Mouse (Mus musculus): ENCODE results near the gene Sh3bp2. TPM values are rescaled to one million over a fixed set of nuclear protein-coding genes. Genes with fewer than 3 reads are reported as not detected.

Sh3bp2 gene
- total and polyA plus RNA-seq, 2 experiments from 2014 or later, result 1.5 to 8.2 TPM

DNA sequence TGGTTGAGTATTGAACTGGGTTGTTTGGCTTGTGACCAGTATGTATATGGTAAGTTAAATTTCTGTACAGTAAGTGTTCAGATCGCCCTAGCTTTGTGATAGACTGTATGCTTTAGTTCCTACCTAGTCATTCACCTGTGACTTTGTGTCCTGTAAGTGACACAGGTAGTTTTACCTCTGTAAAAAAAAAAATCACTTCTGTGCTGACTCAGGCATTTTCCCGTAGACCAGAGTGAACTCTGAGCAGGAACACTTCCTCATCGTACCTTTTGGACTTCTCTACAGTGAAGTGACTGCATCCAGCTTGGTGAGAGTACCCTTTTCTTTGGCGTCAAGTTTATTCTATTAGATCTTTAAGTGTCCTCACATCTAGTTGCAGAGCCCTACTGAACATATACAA is 84.3 kb downstream of the Sh3bp2 start:
- Histone ChIP-seq H3K4me2 (ENCODE audit: low read depth, low read length) (no peak overlapping the region), H3K27ac (ENCODE audit: low read depth) (no peak overlapping the region), H3K9me3 (replicated peaks; ENCODE audit: control insufficient read depth, low read length) (no peaks in the 10 kb centered on the region), H3K36me3 (replicated peaks; ENCODE audit: control insufficient read depth, insufficient read depth, low read length) (peaks cover 82% of the 10 kb centered on the region), H3K4me3 (ENCODE audit: low read depth, low read length) (no peak overlapping the region), H3K27me3 (ENCODE audit: control insufficient read depth, insufficient read depth, low read length) (no peaks in the 10 kb centered on the region), H3K9ac (replicated peaks; ENCODE audit: low read depth, low read length) (no peak overlapping the region), H3K4me1 (ENCODE audit: control insufficient read depth, insufficient read depth) (no peaks in the 10 kb centered on the region)
- no peak for ATAC-seq (ENCODE audit: insufficient read depth, low read depth)
- TF ChIP-seq EP300 (IDR thresholded peaks at IDR 0.05; ENCODE audit: low read depth) (no peak), CTCF (IDR thresholded peaks at IDR 0.05; ENCODE audit: low read depth) (no peak)
- WGBS, result 88% methylated on average over 4 of the region's 4 CpGs
- DNase-seq (ENCODE audit: low spot score), result no peak

Small RNA genes within 50 kb of the gene (microRNA-seq; reads per million reads assigned to microRNA genes)
- 0.54 reads per million for gene Mir7036b

Other genes with a start within 250 kb of the Sh3bp2 start
- gene Zfyve28, start 237.4 kb upstream of the Sh3bp2 start, total RNA-seq (2014; rRNA removed; ENCODE audit: low replicate concordance), result 0.04 and 0.89 TPM in 2 replicates
- gene Zfyve28, start 237.4 kb upstream of the Sh3bp2 start, polyA plus RNA-seq (2015; fragmentation: Nextera tagmentation; extraction: Ambion mirVana), result 0.16 and 0.19 TPM in 2 replicates
- gene Cfap99, start 237.2 kb upstream of the Sh3bp2 start, total RNA-seq (2014; rRNA removed; ENCODE audit: low replicate concordance), result not detected in 2 replicates
- not detected in 2 replicates for gene Cfap99, start 237.2 kb upstream of the Sh3bp2 start, polyA plus RNA-seq (2015; fragmentation: Nextera tagmentation; extraction: Ambion mirVana)
- gene Rnf4, start 189.5 kb upstream of the Sh3bp2 start, total RNA-seq (2014; rRNA removed; ENCODE audit: low replicate concordance), result 82.5 and 85.8 TPM in 2 replicates
- gene Rnf4, start 189.5 kb upstream of the Sh3bp2 start, polyA plus RNA-seq (2015; fragmentation: Nextera tagmentation; extraction: Ambion mirVana), result 55.3 and 61.1 TPM in 2 replicates
- 31.0 and 44.3 TPM in 2 replicates for gene Fam193a, start 155.9 kb upstream of the Sh3bp2 start, total RNA-seq (2014; rRNA removed; ENCODE audit: low replicate concordance)
- 5.4 TPM in 2 replicates for gene Fam193a, start 155.9 kb upstream of the Sh3bp2 start, polyA plus RNA-seq (2015; fragmentation: Nextera tagmentation; extraction: Ambion mirVana)
- gene Tnip2, start 11.8 kb upstream of the Sh3bp2 start, total RNA-seq (2014; rRNA removed; ENCODE audit: low replicate concordance), result 11.9 and 15.3 TPM in 2 replicates
- gene Tnip2, start 11.8 kb upstream of the Sh3bp2 start, polyA plus RNA-seq (2015; fragmentation: Nextera tagmentation; extraction: Ambion mirVana), result 9.1 and 11.9 TPM in 2 replicates
- 203 and 246 TPM in 2 replicates for gene Add1, start 47.8 kb downstream of the Sh3bp2 start, total RNA-seq (2014; rRNA removed; ENCODE audit: low replicate concordance)
- 100 and 104 TPM in 2 replicates for gene Add1, start 47.8 kb downstream of the Sh3bp2 start, polyA plus RNA-seq (2015; fragmentation: Nextera tagmentation; extraction: Ambion mirVana)
- 31.0 and 45.7 TPM in 2 replicates for gene Mfsd10, start 111.4 kb downstream of the Sh3bp2 start, total RNA-seq (2014; rRNA removed; ENCODE audit: low replicate concordance)
- 29.9 and 30.4 TPM in 2 replicates for gene Mfsd10, start 111.4 kb downstream of the Sh3bp2 start, polyA plus RNA-seq (2015; fragmentation: Nextera tagmentation; extraction: Ambion mirVana)
- 1.2 and 66.6 TPM in 2 replicates for gene Nop14, start 134.3 kb downstream of the Sh3bp2 start, total RNA-seq (2014; rRNA removed; ENCODE audit: low replicate concordance)
- gene Nop14, start 134.3 kb downstream of the Sh3bp2 start, polyA plus RNA-seq (2015; fragmentation: Nextera tagmentation; extraction: Ambion mirVana), result 10.6 and 11.1 TPM in 2 replicates
- gene Grk4, start 134.5 kb downstream of the Sh3bp2 start, total RNA-seq (2014; rRNA removed; ENCODE audit: low replicate concordance), result 2.0 TPM in 1 of 2 replicates, not detected in the other
- gene Grk4, start 134.5 kb downstream of the Sh3bp2 start, polyA plus RNA-seq (2015; fragmentation: Nextera tagmentation; extraction: Ambion mirVana), result 1.4 and 2.7 TPM in 2 replicates
- gene Htt, start 235.9 kb downstream of the Sh3bp2 start, total RNA-seq (2014; rRNA removed; ENCODE audit: low replicate concordance), result 16.1 and 16.9 TPM in 2 replicates
- gene Htt, start 235.9 kb downstream of the Sh3bp2 start, polyA plus RNA-seq (2015; fragmentation: Nextera tagmentation; extraction: Ambion mirVana), result 2.3 and 2.5 TPM in 2 replicates